Mouse (Mus musculus) heart, adult 2 months (tissue): ENCODE data around the gene Phb2. TPM values are rescaled to one million over a fixed set of nuclear protein-coding genes. Genes with fewer than 3 reads are reported as not detected.
A peak's percentile ranks its signal among the peaks of the same experiment; 100 is the strongest.

Experiments
- DNase-seq, 2 experiments: peaks; one replicate each; pipeline ENCODE4 v3.0.0; 2021
- H3K27ac ChIP-seq: fragments of 200-600 bp; 2 replicates; pipeline ENCODE4 v1.8.1; 2022
- H3K27me3 ChIP-seq: fragments of 200-500 bp; 2 replicates; pipeline ENCODE4 v1.6.1; 2012; ENCODE audit warnings: mild to moderate bottlenecking, low read length, inconsistent platforms, mixed read lengths; ENCODE audit not compliant: control insufficient read depth, insufficient read depth
- H3K36me3 ChIP-seq: fragments of 200-500 bp; 2 replicates; pipeline ENCODE4 v1.6.1; 2012; ENCODE audit warnings: low read length, inconsistent platforms; ENCODE audit not compliant: control insufficient read depth, insufficient read depth
- H3K4me1 ChIP-seq: fragments of 200-500 bp; 2 replicates; pipeline ENCODE4 v1.6.1; 2011; ENCODE audit warnings: low read length; ENCODE audit not compliant: control insufficient read depth, insufficient read depth
- H3K4me3 ChIP-seq: fragments of 200-600 bp; 2 replicates; pipeline ENCODE4 v1.8.1; 2022
- H3K79me2 ChIP-seq: fragments of 200-500 bp; replicated peaks from 2 replicates; pipeline ENCODE4 v1.6.1; 2012; ENCODE audit warnings: mild to moderate bottlenecking, inconsistent platforms, low read length, moderate library complexity, mixed read lengths; ENCODE audit not compliant: control insufficient read depth, insufficient read depth
- H3K9ac ChIP-seq: fragments of 200-500 bp; 2 replicates; pipeline ENCODE4 v1.6.1; 2012; ENCODE audit warnings: low read depth, mild to moderate bottlenecking, control low read depth, inconsistent platforms, low read length, mixed read lengths
- CTCF ChIP-seq: fragments of 200-600 bp; IDR thresholded peaks from 2 replicates; pipeline ENCODE4 v1.8.1; 2022; ENCODE audit warnings: antibody characterized with exemption, mild to moderate bottlenecking, moderate library complexity
- EP300 ChIP-seq: fragments of 200-500 bp; IDR thresholded peaks from 2 replicates; pipeline ENCODE4 v1.6.1; 2011; ENCODE audit warnings: low read depth, low read length, control low read depth; ENCODE audit not compliant: insufficient read depth
- POLR2A ChIP-seq: fragments of 200-500 bp; IDR thresholded peaks from 2 replicates; pipeline ENCODE4 v1.6.1; 2011; ENCODE audit warnings: mild to moderate bottlenecking, low read depth, low read length, control low read depth; ENCODE audit not compliant: insufficient read depth
- WGBS: fragments of 180-500 bp; shearing (Covaris S2); methylation state at CpG from one replicate; pipeline ENCODE4 v1.1.7; 2018; 5-methylcytosine and 5-hydroxymethylcytosine counted together
- intact Hi-C: fragments of 180-260 bp; cut with DNase I; formaldehyde crosslinking; loops from one replicate; pipeline ENCODE4 v1.15.1; 2025
- polyA plus RNA-seq: library from polyadenylated mRNA; depleted of rRNA; stranded (reverse); fragments of >200 nt; gene quantifications from 2 replicates; pipeline ENCODE4 v1.2.3, GENCODE M21; 2012
- total RNA-seq, 2 experiments: library from RNA; stranded (reverse); gene quantifications; 2 replicates each; pipeline ENCODE4 v1.2.3; 2021

The Phb2 gene
- total and polyA plus RNA-seq, 3 experiments: 184 to 292 (median 260) TPM

- peak overlapping the region; percentile 100 for H3K27ac ChIP-seq
- WGBS: 0% methylated on average over 29 of the region's 29 CpGs
- H3K79me2 ChIP-seq: no peaks in the 10 kb centered on the region
- intact Hi-C loops: loop anchor here (1.0 to 5.0 kb wide), 6 partner anchors 19 to 170 kb away; partner anchors contain the start of genes C1rb, Emg1, Lpcat3 and Phb2
- no peaks in the 10 kb centered on the region for H3K27me3 ChIP-seq
- peaks cover 2% of the 10 kb centered on the region; the same call in 1 of the 2 replicates for H3K36me3 ChIP-seq
- no peak for DNase-seq
- H3K9ac ChIP-seq: peak overlapping the region; percentile 84
- TF ChIP-seq EP300 (no peak), CTCF (peak; percentile 72)
- H3K4me3 ChIP-seq: peak overlapping the region; percentile 66
- H3K4me1 ChIP-seq: peaks cover 5% of the 10 kb centered on the region
Measured at GRCm38 (mm10) chr6:124740211-124740887, 28.2 kb downstream of the Phb2 start.

- no peaks in the 10 kb centered on the region for H3K79me2 ChIP-seq
- peaks cover 2% of the 10 kb centered on the region; the same call in 1 of the 2 replicates for H3K36me3 ChIP-seq
- H3K9ac ChIP-seq: peak within 1 kb of the TSS; percentile 84
- H3K4me1 ChIP-seq: peaks cover 5% of the 10 kb centered on the region
- no peaks in the 10 kb centered on the region for H3K27me3 ChIP-seq
- peak within 1 kb of the TSS; percentile 100 for H3K27ac ChIP-seq
- H3K4me3 ChIP-seq: peak within 1 kb of the TSS; percentile 66
- TF ChIP-seq CTCF: no peak
- peak; percentile 78 for TF ChIP-seq EP300
- TF ChIP-seq POLR2A: peak; percentile 97
- under 1% methylated on average over 41 of the region's 41 CpGs for WGBS
- peak; percentile 88 to 92 for DNase-seq
- intact Hi-C loops: loop anchor here (1.0 to 5.0 kb wide), 7 partner anchors 15 to 171 kb away; partner anchors contain the start of genes Atn1, C1rb, Emg1 and Gm45234
Measured at GRCm38 (mm10) chr6:124740888-124741761, 29.0 kb downstream of the Phb2 start, which contains the start of gene Grcc10. Grcc10 (minus strand) TSS chr6:124741374.

- intact Hi-C loops: loop anchor here (1.0 to 5.0 kb wide), 3 partner anchors 14 to 79 kb away; partner anchors contain the start of genes Atn1, Gm45234, Lpcat3 and Spsb2
- DNase-seq: no peak
- peaks cover 2% of the 10 kb centered on the region; the same call in 1 of the 2 replicates for H3K36me3 ChIP-seq
- H3K4me3 ChIP-seq: peak overlapping the region; percentile 66; the same call in 1 of the 2 replicates
- peaks cover 5% of the 10 kb centered on the region for H3K4me1 ChIP-seq
- H3K9ac ChIP-seq: peak overlapping the region; percentile 71
- peak overlapping the region; percentile 100 for H3K27ac ChIP-seq
- no peaks in the 10 kb centered on the region for H3K27me3 ChIP-seq
- no peaks in the 10 kb centered on the region for H3K79me2 ChIP-seq
- TF ChIP-seq CTCF (no peak), EP300 (no peak), POLR2A (no peak)
- WGBS: 73% methylated on average over 3 of the region's 3 CpGs
Measured at GRCm38 (mm10) chr6:124741842-124742241, 29.7 kb downstream of the Phb2 start.

- Histone ChIP-seq H3K4me1 (peaks cover 5% of the 10 kb centered on the region), H3K27me3 (no peaks in the 10 kb centered on the region), H3K79me2 (no peaks in the 10 kb centered on the region), H3K9ac (no peak overlapping the region), H3K27ac (no peak overlapping the region), H3K4me3 (no peak overlapping the region), H3K36me3 (peaks cover 2% of the 10 kb centered on the region; the same call in 1 of the 2 replicates)
- intact Hi-C loops: loop anchor here (5.0 kb wide), 1 partner anchor 64 kb away; the partner anchor contains the start of gene Spsb2
- no peak for DNase-seq
- WGBS: 88% methylated on average over 15 of the region's 15 CpGs
- no peak for TF ChIP-seq EP300
- TF ChIP-seq POLR2A: no peak
- no peak for TF ChIP-seq CTCF
Measured at GRCm38 (mm10) chr6:124742839-124743514, 30.8 kb downstream of the Phb2 start.

GRCm38 (mm10) chr6:124743647-124744046 is 31.5 kb downstream of the Phb2 start:
- Histone ChIP-seq H3K79me2 (no peaks in the 10 kb centered on the region), H3K9ac (no peak overlapping the region), H3K36me3 (peaks cover 2% of the 10 kb centered on the region; the same call in 1 of the 2 replicates), H3K27me3 (no peaks in the 10 kb centered on the region), H3K4me1 (peaks cover 5% of the 10 kb centered on the region), H3K4me3 (no peak overlapping the region), H3K27ac (no peak overlapping the region)
- no peak for TF ChIP-seq POLR2A
- no peak for TF ChIP-seq EP300
- no peak for TF ChIP-seq CTCF
- DNase-seq: no peak
- WGBS: 88% methylated on average over 8 of the region's 8 CpGs
- intact Hi-C loops: loop anchor here (5.0 kb wide), 1 partner anchor 64 kb away; the partner anchor contains the start of gene Spsb2
